Mouse (Mus musculus) neural tube, embryonic 14.5 days (tissue): ENCODE measurements around the gene Slc35f3. TPM values are rescaled to one million over a fixed set of nuclear protein-coding genes. Genes with fewer than 3 reads are reported as not detected.
A peak's percentile ranks its signal among the peaks of the same experiment; 100 is the strongest.

Source experiments
- ATAC-seq: fragments of 200-750 bp; cut with Nextera tagmentation; 2 replicates; pipeline ENCODE4 v1.8.0; 2017; ENCODE audit warnings: low read depth, mild to moderate bottlenecking, moderate TSS enrichment, moderate library complexity
- H3K27ac ChIP-seq: fragments of 300-500 bp; sonication (generic); 2 replicates; pipeline ENCODE4 v1.5.1; 2014; ENCODE audit warnings: low read depth, mild to moderate bottlenecking, control low read depth, low read length, moderate library complexity, mixed read lengths
- H3K27me3 ChIP-seq: fragments of 300-500 bp; sonication (generic); 2 replicates; pipeline ENCODE4 v1.6.1; 2014; ENCODE audit warnings: low read length; ENCODE audit not compliant: control insufficient read depth, insufficient read depth
- H3K36me3 ChIP-seq: fragments of 300-500 bp; sonication (generic); 2 replicates; pipeline ENCODE4 v1.6.1; 2014; ENCODE audit warnings: low read length, mixed read lengths; ENCODE audit not compliant: control insufficient read depth, insufficient read depth
- H3K4me1 ChIP-seq: fragments of 300-500 bp; sonication (generic); 2 replicates; pipeline ENCODE4 v1.6.1; 2014; ENCODE audit warnings: low read length; ENCODE audit not compliant: control insufficient read depth, insufficient read depth
- H3K4me2 ChIP-seq: fragments of 300-500 bp; sonication (generic); 2 replicates; pipeline ENCODE4 v1.6.1; 2014; ENCODE audit warnings: mild to moderate bottlenecking, low read depth, low read length, control low read depth
- H3K4me3 ChIP-seq: fragments of 300-500 bp; sonication (generic); 2 replicates; pipeline ENCODE4 v1.5.1; 2014; ENCODE audit warnings: low read depth, low read length, control low read depth, mixed read lengths
- H3K9ac ChIP-seq: fragments of 300-500 bp; sonication (generic); replicated peaks from 2 replicates; pipeline ENCODE4 v1.6.1; 2014; ENCODE audit warnings: low read depth, mild to moderate bottlenecking, control low read depth, low read length, mixed read lengths
- H3K9me3 ChIP-seq: fragments of 300-500 bp; sonication (generic); 2 replicates; pipeline ENCODE4 v1.6.1; 2016; ENCODE audit warnings: low read length; ENCODE audit not compliant: control insufficient read depth
- WGBS: fragments of 180-500 bp; shearing (Covaris S2); extraction: QIAGEN DNeasy Blood & Tissue Kit; methylation state at CpG from one replicate; pipeline ENCODE4 v1.1.7; 2014; 5-methylcytosine and 5-hydroxymethylcytosine counted together
- polyA plus RNA-seq: library from polyadenylated mRNA; unstranded; fragments of >200 nt; fragmentation: Nextera tagmentation; extraction: Ambion mirVana; gene quantifications from 2 replicates; pipeline ENCODE4 v1.2.1, GENCODE M21; 2014

Slc35f3 gene
- polyA plus RNA-seq, 1 experiment from 2014 or later, result 4.3 TPM

- Histone ChIP-seq H3K9me3 (no peaks in the 10 kb centered on the region), H3K4me3 (no peak overlapping the region), H3K4me2 (no peak overlapping the region), H3K9ac (no peak overlapping the region), H3K27ac (no peak overlapping the region), H3K4me1 (no peaks in the 10 kb centered on the region), H3K27me3 (no peaks in the 10 kb centered on the region), H3K36me3 (no peaks in the 10 kb centered on the region)
- ATAC-seq, result no peak
- WGBS, result 59% methylated on average over 4 of the region's 4 CpGs
Measured at GRCm38 (mm10) chr8:126273066-126273465, 25.3 kb upstream of the Slc35f3 start.

DNA sequence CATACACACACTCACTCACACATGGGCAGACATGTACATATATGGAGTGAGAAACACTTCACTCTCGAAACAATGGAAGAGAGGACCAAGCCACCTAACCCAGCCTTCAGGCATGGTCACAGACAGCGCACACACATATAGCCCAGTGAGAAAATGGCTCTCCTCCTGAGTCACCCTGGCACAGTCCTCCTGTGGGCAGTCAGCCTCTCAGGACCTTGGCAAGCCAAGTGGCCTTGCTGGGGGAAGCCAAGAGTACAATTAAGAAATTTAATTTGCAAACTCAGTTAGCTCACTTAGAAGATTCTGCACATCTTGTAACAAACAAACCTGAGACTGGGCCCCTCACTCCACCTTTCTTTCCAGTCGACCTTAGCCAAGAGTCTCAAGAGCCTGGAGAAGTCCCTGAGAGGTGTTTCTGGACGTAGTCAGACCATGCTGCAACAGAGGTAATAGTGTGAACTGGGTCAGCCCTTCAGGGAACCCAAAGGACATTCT lies 23.4 kb upstream of the Slc35f3 start:
- Histone ChIP-seq H3K27ac (no peak overlapping the region), H3K36me3 (no peaks in the 10 kb centered on the region), H3K4me3 (no peak overlapping the region), H3K9me3 (no peaks in the 10 kb centered on the region), H3K9ac (no peak overlapping the region), H3K27me3 (no peaks in the 10 kb centered on the region), H3K4me2 (no peak overlapping the region), H3K4me1 (no peaks in the 10 kb centered on the region)
- ATAC-seq, result no peak
- 71% methylated on average over 4 of the region's 4 CpGs for WGBS

DNA sequence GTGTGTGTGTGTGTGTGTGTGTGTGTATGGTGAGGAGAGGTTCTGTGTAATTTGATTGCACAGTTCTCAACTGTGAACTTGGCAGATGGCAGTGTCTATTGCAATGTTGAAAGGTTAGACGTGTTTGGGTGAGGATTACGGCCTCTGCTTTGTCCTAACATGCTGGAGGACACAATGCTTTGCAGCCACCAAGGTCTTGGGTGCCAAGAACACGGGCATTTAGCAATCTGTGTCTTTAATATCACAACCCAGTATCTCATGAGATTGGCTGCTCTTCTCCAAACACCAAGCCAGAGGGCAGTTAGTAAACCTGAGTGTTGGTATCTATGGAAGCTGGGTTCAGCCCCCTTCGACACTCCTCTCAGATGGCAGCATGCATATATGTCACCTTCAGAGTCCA lies 22.5 kb upstream of the Slc35f3 start:
- Histone ChIP-seq H3K9ac (no peak overlapping the region), H3K9me3 (no peaks in the 10 kb centered on the region), H3K4me2 (no peak overlapping the region), H3K4me3 (no peak overlapping the region), H3K27me3 (no peaks in the 10 kb centered on the region), H3K4me1 (no peaks in the 10 kb centered on the region), H3K36me3 (no peaks in the 10 kb centered on the region), H3K27ac (no peak overlapping the region)
- no peak for ATAC-seq
- 80% methylated on average over 4 of the region's 4 CpGs for WGBS

DNA sequence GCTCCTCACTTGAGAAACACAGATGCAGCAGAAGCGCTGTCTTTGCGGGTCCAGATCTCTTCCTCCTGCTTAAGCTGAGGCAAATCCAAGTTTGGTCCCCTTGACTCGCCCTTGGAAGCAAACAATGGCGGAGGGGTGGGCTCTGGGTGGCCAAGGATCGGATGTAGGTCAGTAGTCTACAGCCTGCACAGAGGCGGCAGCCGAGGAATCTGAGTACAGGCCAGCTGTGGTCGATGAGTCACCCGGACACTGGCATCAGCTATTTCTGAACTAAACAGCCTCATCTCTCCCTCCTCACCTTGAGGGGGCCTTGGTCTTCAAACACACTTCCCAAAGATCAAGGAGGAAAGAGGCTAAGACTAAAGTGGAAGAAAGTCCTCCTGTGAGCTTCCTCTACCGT lies 6.4 kb upstream of the Slc35f3 start:
- H3K36me3 ChIP-seq, result no peaks in the 10 kb centered on the region
- 89% methylated on average over 10 of the region's 10 CpGs for WGBS
- no peak overlapping the region for H3K27ac ChIP-seq
- ATAC-seq, result no peak
- H3K4me2 ChIP-seq, result no peak overlapping the region
- H3K4me1 ChIP-seq, result no peaks in the 10 kb centered on the region
- H3K9me3 ChIP-seq, result no peaks in the 10 kb centered on the region
- H3K9ac ChIP-seq, result no peak overlapping the region
- H3K4me3 ChIP-seq, result no peak overlapping the region
- no peaks in the 10 kb centered on the region for H3K27me3 ChIP-seq

DNA sequence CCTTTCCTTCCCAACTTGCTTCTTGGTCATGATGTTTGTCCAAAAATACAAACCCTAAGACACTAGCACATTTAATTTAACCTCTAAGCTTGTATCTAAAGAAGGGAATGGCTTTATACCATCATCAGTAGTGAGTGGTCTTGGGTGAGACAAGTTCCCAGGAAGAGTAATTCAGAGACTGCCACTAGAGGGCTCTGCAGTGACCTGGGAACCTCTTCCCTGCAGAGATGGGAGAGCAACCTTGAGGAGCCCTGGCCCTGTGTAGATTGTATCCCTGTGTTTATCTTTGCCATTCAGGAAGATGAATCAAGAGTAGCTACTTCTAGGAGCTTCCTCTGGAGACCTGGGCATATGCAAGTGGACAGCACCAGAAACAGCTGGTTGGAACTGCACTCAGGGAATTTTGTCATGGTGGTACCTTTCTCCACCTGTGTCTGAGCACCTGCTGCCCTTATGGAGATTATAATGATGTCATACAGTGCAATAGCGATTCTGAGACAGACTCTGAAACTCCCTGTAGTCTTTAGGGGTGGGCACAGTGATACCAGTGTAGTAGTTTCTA lies 993 bp upstream of the Slc35f3 start:
- H3K9me3 ChIP-seq, result no peaks in the 10 kb centered on the region
- H3K4me2 ChIP-seq, result no peak overlapping the region
- H3K36me3 ChIP-seq, result no peaks in the 10 kb centered on the region
- 45% methylated on average over 1 of the region's 1 CpGs for WGBS
- ATAC-seq, result peak; percentile 30; the same call in 1 of the 2 replicates
- H3K27me3 ChIP-seq, result peaks cover 3% of the 10 kb centered on the region
- 0 out of 2 replicates have a peak, but pooled peaks cover 3% of the 10 kb centered on the region for H3K4me1 ChIP-seq
- H3K9ac ChIP-seq, result no peak overlapping the region
- no peak overlapping the region for H3K27ac ChIP-seq
- H3K4me3 ChIP-seq, result no peak overlapping the region

GRCm38 (mm10) chr8:126299333-126299732 lies 975 bp downstream of the Slc35f3 start:
- ATAC-seq, result no peak
- peak overlapping the region; percentile 94; the same call in 1 of the 2 replicates for H3K4me2 ChIP-seq
- no peaks in the 10 kb centered on the region for H3K36me3 ChIP-seq
- H3K9me3 ChIP-seq, result no peaks in the 10 kb centered on the region
- peaks cover 3% of the 10 kb centered on the region for H3K27me3 ChIP-seq
- WGBS, result 27% methylated on average over 7 of the region's 7 CpGs
- no peak overlapping the region for H3K9ac ChIP-seq
- no peak overlapping the region for H3K27ac ChIP-seq
- 0 out of 2 replicates have a peak, but pooled peaks cover 3% of the 10 kb centered on the region for H3K4me1 ChIP-seq
- 0 out of 2 replicates have a peak overlapping the region, but pooled peaks have one; percentile 44 for H3K4me3 ChIP-seq

GRCm38 (mm10) chr8:126300350-126300749 lies 2.0 kb downstream of the Slc35f3 start:
- 88% methylated on average over 5 of the region's 5 CpGs for WGBS
- Histone ChIP-seq H3K4me3 (no peak overlapping the region), H3K4me2 (no peak overlapping the region), H3K27me3 (peaks cover 3% of the 10 kb centered on the region), H3K27ac (no peak overlapping the region), H3K9ac (no peak overlapping the region), H3K9me3 (no peaks in the 10 kb centered on the region), H3K4me1 (0 out of 2 replicates have a peak, but pooled peaks cover 3% of the 10 kb centered on the region), H3K36me3 (no peaks in the 10 kb centered on the region)
- no peak for ATAC-seq

GRCm38 (mm10) chr8:126301580-126301979 lies 3.2 kb downstream of the Slc35f3 start:
- no peak overlapping the region for H3K4me2 ChIP-seq
- H3K27ac ChIP-seq, result no peak overlapping the region
- no peaks in the 10 kb centered on the region for H3K9me3 ChIP-seq
- H3K27me3 ChIP-seq, result peaks cover 3% of the 10 kb centered on the region
- H3K4me1 ChIP-seq, result 0 out of 2 replicates have a peak, but pooled peaks cover 3% of the 10 kb centered on the region
- ATAC-seq, result no peak
- H3K36me3 ChIP-seq, result no peaks in the 10 kb centered on the region
- H3K4me3 ChIP-seq, result no peak overlapping the region
- H3K9ac ChIP-seq, result no peak overlapping the region
- WGBS, result 44% methylated on average over 6 of the region's 6 CpGs

DNA sequence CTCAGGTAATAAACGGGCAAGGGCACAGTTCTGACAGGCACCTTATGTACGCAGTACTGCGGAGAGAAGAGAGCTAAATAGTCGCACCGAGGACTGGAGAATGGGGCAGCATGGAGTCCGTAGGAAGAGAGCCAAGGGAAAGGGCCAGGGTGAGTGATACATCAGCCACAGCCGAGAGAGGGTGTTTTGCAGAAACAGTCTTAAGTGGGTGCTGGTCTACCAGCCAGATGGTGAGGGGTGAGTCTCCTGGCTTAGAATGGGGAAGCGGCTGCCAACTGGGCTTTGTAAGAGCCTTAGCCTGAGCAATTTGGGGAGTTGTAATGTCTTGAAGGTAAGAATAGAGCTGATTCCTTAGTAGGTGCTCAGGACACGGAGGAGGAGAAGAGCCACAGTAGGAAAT lies 8.8 kb downstream of the Slc35f3 start:
- Histone ChIP-seq H3K27ac (no peak overlapping the region), H3K4me3 (no peak overlapping the region), H3K4me2 (no peak overlapping the region), H3K4me1 (no peaks in the 10 kb centered on the region; the same call in 1 of the 2 replicates), H3K36me3 (no peaks in the 10 kb centered on the region), H3K27me3 (no peaks in the 10 kb centered on the region), H3K9ac (no peak overlapping the region), H3K9me3 (no peaks in the 10 kb centered on the region)
- ATAC-seq, result no peak
- 86% methylated on average over 9 of the region's 9 CpGs for WGBS
